Mouse (Mus musculus): Measurements from ENCODE around the gene Cela2a.

DNA sequence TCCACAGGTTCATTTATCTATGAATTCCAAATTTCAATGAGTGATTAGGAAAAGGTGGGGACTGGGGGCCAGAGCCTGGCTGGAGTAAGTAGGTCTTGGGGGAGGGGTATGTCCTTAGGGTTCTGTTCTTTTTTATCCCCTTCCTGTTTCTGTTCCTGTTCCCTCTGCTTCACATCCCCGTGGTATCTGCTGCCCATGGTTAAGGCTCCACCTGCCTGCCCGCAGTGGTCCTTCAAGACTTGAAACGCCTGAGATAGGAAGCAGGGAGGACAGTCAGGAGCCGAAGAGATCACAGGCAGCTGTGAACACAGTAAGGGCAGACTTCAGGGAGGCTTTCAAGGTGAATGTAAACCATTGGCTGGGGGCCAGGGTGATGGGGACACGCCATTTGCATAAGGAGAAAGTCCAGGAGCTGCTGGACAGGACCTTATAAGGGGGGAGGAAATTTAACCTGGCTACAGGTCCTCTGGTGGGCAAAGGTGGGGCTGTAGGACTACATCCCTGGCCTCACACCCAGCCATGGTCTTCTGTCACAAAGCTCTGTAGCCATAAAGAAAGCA is 8.7 kb upstream of the Cela2a start:
- TF ChIP-seq POLR2A (IDR thresholded peaks at IDR 0.05; ENCODE audit: insufficient read depth, low read depth, low read length) (no peak), CTCF (IDR thresholded peaks at IDR 0.05; ENCODE audit: insufficient read depth, low read depth, low read length) (no peak)

Data from olfactory bulb, adult 2 months (tissue).